Mouse (Mus musculus): Measurements from ENCODE around the gene Slfn1. TPM values are rescaled to one million over a fixed set of nuclear protein-coding genes. Genes with fewer than 3 reads are reported as not detected.

The Slfn1 gene
- not detected in 2 replicates for polyA plus RNA-seq (2016; fragmentation: Nextera tagmentation; extraction: Ambion mirVana)

DNA sequence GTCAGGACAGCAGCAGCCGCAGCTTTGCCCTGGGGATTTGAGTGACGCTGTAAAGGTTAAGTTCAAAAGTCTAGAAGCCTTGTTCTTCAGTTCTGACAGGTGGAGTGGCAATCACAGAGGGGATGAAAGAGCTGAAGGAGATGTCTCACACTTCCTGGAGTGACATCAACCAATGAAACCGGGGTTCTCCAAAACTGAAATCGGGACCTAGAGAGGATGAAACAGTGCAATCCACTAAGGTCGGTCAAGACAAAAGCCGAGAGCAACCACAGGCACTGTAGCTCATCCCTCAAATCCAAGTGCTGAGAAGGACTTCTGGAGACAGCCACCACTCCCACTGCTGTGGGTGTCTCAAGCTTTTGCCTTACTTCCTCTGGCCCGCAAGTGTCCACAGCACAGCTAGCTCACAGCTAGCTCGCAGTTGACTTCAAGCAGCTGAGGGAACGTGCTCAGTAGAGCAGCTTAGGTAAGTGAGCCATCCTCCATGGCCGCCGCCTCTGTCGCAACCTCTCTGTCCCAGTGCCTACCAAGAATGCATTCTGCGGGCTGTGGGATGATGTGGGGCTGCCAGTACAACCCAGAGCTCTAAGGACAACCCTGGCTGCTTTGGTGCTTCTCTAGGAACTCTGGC is at the start of gene Slfn1:
Slfn1 (plus strand) TSS at position 253 of the 631 bp plus-strand sequence.
- no peak for DNase-seq (ENCODE audit: low spot score)
- no peak within 1 kb of the TSS for H3K27ac ChIP-seq (replicated peaks)
- no peaks in the 10 kb centered on the region for H3K4me1 ChIP-seq
- WGBS: 91% methylated on average over 13 of the region's 13 CpGs
- no peaks in the 10 kb centered on the region for H3K36me3 ChIP-seq
- H3K27me3 ChIP-seq (ENCODE audit: low read depth, poor library complexity, severe bottlenecking): no peaks in the 10 kb centered on the region
- no peaks in the 10 kb centered on the region for H3K9me3 ChIP-seq (replicated peaks)
- H3K4me3 ChIP-seq: no peak within 1 kb of the TSS

DNA sequence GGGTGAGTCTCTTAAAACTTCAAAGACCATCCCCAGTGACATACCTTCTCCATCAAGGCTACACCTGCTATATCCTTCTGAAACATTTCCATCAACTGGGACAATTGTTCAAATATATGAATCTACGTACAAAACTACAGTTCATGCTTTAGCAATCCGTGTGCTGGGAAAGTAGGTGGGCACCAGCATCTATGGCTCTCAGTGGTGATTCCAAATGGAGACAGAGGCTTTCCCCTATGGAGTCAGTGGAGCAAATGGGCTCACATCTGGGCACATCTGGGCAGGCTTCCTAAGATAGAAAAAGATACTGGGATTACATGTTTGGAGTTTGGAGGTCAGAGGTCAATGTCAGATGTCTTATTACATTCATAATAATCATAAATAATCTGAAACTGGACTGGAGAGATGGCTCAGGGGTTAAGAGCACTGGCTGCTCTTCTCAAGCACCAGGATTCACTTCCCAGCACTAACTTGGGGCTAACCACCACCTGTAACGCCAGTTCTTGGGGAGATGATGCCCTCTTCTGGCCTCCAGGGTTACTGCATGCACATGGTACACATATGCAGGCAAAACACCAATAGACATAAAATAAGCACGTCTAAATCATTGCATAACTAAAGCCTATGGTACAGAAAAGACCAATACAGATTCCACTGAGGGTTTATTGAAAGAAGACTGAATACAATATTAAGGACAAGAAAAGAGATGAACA is 48.5 kb upstream of the Slfn1 start:
- Histone ChIP-seq H3K27ac (replicated peaks) (no peak overlapping the region), H3K4me1 (peaks cover 6% of the 10 kb centered on the region), H3K9me3 (replicated peaks) (no peaks in the 10 kb centered on the region), H3K4me3 (no peak overlapping the region), H3K36me3 (no peaks in the 10 kb centered on the region), H3K27me3 (ENCODE audit: low read depth, poor library complexity, severe bottlenecking) (no peaks in the 10 kb centered on the region; the same call in 1 of the 2 replicates)
- no peak for DNase-seq (ENCODE audit: low spot score)
- 70% methylated on average over 4 of the region's 4 CpGs for WGBS

DNA sequence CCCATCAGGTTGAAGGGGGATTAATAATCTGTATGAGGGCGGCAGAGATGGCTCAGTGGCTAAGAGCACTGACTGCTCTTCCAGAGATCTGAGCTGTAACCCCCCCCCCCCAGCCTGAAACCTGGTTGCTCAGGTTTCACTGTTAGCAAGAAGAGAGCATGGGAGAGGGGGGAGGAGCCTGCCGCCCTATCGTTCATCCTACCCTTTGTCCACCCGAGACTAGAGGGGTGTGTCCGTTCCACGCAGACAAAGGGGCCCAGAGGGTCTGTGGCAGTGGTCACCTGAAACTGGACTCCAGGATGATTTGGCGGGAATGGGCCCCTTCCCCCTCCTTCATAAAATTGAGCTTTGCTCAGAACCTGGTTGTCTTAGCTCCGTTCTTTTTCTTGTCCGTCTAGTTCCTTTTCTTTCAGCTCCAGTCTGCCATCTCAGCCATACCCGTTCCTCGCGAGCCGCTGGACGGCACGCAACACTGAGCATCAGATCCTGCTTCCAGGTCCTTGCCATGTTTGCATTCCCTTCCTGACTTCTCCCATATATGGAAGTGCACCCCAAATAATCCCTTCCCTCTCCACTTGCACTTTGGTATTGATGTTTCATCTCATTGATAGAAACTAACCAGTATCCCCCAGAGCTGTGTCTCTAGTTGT is 46.2 kb upstream of the Slfn1 start:
- Histone ChIP-seq H3K4me1 (peaks cover 6% of the 10 kb centered on the region; the same call in 1 of the 2 replicates), H3K27ac (replicated peaks) (no peak overlapping the region), H3K27me3 (ENCODE audit: low read depth, poor library complexity, severe bottlenecking) (no peaks in the 10 kb centered on the region; the same call in 1 of the 2 replicates), H3K36me3 (no peaks in the 10 kb centered on the region), H3K9me3 (replicated peaks) (no peaks in the 10 kb centered on the region), H3K4me3 (no peak overlapping the region)
- DNase-seq (ENCODE audit: low spot score): no peak
- WGBS: 85% methylated on average over 15 of the region's 15 CpGs

DNA sequence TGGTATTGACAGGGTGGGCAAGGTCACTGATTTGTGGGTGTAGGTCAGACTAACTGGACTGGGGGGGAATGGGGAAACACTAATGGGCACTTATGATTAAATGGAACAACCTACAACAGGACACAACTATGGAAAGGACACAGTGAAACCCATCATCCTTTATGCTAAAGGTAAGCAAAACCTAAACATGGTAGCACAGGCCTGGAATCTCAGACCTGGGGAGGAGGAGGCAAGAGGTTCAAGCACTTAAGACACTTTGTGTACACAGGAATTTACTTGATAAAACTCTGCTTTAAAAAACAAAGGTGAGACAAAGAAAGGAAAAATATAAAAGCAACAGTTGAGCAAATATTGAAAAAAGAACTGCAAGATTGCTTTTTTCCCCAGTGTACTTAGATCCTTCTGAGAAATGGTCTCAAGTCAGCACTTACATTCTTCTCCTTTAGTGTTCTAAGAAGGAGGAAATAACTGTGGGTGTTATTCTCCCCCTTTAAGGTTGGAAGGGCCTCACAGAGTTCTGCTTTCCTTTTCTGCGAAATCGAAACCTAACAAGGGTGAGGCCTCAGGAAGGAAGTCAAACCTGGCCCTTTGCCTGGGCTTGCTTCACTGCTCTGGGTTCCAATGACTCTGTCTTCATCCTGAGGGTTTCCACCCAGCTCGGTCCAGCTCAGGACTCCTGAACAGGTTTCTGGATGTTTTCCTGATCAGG is 38.8 kb upstream of the Slfn1 start:
- H3K9me3 ChIP-seq (replicated peaks): no peaks in the 10 kb centered on the region
- DNase-seq (ENCODE audit: low spot score): no peak
- H3K36me3 ChIP-seq: no peaks in the 10 kb centered on the region
- H3K4me1 ChIP-seq: no peaks in the 10 kb centered on the region
- H3K4me3 ChIP-seq: no peak overlapping the region
- H3K27ac ChIP-seq (replicated peaks): no peak overlapping the region
- WGBS: 79% methylated on average over 3 of the region's 3 CpGs
- H3K27me3 ChIP-seq (ENCODE audit: low read depth, poor library complexity, severe bottlenecking): no peaks in the 10 kb centered on the region

DNA sequence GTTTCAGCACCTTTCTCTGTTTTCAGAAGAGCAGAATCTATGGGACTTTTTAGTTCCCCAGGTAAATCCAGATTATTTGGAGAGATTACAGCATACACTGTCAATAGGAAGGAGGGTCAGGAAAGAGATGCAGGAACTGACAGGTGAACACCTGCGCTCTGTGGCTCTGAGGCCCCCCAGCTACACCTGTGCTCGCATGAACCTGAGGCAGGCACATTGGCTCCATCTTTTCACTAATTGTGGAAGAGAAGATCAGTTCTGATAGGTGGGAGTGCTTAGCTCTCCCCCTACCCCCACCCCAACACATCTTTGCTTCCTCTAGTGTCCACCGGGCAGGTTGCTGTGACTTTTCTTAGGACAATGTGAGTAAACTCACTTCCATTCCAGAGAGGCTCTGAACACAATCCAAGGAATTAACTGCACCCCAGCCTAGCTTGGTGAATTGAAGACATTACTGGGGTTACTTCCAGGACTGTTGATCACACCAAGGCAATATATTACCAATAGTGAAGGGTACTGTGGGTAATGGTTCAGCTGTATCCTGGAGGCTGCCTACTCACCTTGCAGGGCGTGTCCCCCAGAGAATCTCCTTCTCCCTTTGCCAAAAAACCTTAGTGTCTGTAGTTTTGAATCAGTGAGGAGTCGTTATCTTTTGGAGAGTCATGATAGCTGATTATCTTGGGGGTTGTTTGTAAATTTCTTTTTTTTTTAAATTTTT is 38.1 kb upstream of the Slfn1 start:
- WGBS: 84% methylated on average over 5 of the region's 5 CpGs
- H3K9me3 ChIP-seq (replicated peaks): peaks cover 2% of the 10 kb centered on the region; the same call in 1 of the 2 replicates
- no peak for DNase-seq (ENCODE audit: low spot score)
- H3K4me1 ChIP-seq: no peaks in the 10 kb centered on the region
- H3K27me3 ChIP-seq (ENCODE audit: low read depth, poor library complexity, severe bottlenecking): no peaks in the 10 kb centered on the region
- H3K4me3 ChIP-seq: no peak overlapping the region
- no peak overlapping the region for H3K27ac ChIP-seq (replicated peaks)
- no peaks in the 10 kb centered on the region for H3K36me3 ChIP-seq

DNA sequence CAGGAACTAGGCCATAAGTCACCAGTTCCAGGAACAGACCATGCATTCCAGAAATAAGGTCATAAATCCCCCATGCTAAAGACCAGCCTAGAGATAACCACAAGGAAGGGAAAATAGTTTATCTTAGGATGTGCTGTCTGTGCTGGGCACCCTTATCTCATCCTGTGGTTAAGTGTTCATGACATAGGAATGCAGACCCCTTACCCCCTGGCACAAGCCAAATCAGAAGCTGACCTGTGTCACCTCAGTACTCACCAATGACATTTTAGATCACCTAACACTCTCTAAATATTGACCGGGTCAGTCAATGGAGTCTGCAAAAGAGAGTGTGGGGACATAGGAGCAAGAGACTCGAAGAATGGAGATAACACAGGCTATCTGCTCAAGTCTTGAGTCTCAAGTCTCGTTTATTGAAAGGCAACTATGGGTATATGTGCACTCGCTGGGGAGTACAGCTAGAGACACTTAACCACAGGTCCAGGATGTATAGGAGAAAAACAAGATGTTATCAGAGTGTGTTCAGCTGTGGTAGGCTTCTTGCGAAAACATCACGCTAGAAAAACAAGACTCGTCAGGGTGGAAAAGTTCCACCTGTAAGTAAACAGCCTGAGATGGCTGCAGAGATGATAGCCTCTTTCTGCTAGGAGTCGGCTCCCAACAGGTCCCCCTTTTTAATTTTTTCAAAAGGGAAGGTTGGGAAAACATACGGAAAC is 37.0 kb upstream of the Slfn1 start:
- Histone ChIP-seq H3K9me3 (replicated peaks) (peaks cover 4% of the 10 kb centered on the region; the same call in 1 of the 2 replicates), H3K36me3 (no peaks in the 10 kb centered on the region), H3K27ac (replicated peaks) (no peak overlapping the region), H3K4me1 (no peaks in the 10 kb centered on the region), H3K27me3 (ENCODE audit: low read depth, poor library complexity, severe bottlenecking) (no peaks in the 10 kb centered on the region), H3K4me3 (no peak overlapping the region)
- DNase-seq (ENCODE audit: low spot score): no peak
- WGBS: 86% methylated on average over 9 of the region's 9 CpGs

DNA sequence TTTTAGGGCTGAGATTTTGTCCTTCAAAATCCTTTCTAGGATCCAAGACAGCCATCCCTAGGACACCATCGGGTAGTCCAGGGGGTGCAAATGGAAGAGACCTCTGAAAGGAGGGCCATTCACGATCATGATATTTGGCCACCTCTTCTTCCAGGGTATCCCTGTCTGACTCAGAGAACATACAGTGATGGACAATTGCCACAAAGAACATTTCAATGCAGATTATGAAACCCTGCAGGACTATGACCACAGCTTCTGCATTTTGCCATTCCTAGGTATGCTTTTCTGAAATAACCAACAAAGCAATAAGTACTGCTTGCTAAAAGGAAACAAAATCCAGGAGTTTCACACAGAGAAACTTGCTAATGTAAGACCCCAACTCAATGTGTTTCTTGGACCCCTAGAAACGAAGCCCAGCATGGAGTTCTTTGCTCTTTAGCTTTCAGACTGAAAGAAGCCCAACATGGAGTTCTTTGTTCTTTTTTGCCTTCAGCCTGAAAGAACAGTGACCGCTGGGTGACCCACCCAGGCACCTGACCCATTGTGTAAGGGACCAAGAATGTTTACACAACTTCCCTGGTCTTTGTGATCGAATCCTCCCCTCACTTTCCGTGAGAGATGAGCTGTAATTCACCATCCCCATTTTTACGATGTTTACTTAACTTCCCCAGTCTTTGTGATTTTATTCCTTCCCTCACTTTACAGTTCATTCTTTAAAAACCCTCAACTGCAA is 33.7 kb upstream of the Slfn1 start:
- no peaks in the 10 kb centered on the region for H3K4me1 ChIP-seq
- WGBS: 67% methylated on average over 7 of the region's 7 CpGs
- no peak overlapping the region for H3K27ac ChIP-seq (replicated peaks)
- no peaks in the 10 kb centered on the region for H3K27me3 ChIP-seq (ENCODE audit: low read depth, poor library complexity, severe bottlenecking)
- no peak overlapping the region for H3K4me3 ChIP-seq
- no peak for DNase-seq (ENCODE audit: low spot score)
- peaks cover 4% of the 10 kb centered on the region; the same call in 1 of the 2 replicates for H3K9me3 ChIP-seq (replicated peaks)
- no peaks in the 10 kb centered on the region for H3K36me3 ChIP-seq

DNA sequence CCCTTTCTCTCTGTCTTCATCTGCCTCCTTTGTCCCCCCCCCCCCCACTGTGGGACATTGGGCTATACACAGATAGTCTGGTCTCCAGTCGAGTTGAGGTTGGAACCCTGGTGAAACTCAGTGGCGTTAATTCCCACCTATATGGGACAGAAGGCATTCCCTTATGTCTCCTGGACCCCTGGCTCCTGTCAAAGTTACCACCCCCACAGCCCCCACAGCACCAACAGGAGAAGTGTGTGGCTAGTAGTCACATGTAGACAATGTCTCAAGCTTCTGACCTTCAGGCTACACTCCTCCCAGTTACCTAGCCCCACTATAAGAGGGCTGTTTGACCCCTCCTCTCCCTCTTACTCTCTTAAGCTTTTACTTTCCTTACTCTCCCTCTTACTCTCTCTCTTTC is 32.5 kb upstream of the Slfn1 start:
- no peak for DNase-seq (ENCODE audit: low spot score)
- peaks cover 4% of the 10 kb centered on the region; the same call in 1 of the 2 replicates for H3K9me3 ChIP-seq (replicated peaks)
- H3K36me3 ChIP-seq: no peaks in the 10 kb centered on the region
- no peaks in the 10 kb centered on the region for H3K27me3 ChIP-seq (ENCODE audit: low read depth, poor library complexity, severe bottlenecking)
- H3K4me3 ChIP-seq: no peak overlapping the region
- no peak overlapping the region for H3K27ac ChIP-seq (replicated peaks)
- WGBS: 95% methylated on average over 2 of the region's 2 CpGs
- H3K4me1 ChIP-seq: no peaks in the 10 kb centered on the region

DNA sequence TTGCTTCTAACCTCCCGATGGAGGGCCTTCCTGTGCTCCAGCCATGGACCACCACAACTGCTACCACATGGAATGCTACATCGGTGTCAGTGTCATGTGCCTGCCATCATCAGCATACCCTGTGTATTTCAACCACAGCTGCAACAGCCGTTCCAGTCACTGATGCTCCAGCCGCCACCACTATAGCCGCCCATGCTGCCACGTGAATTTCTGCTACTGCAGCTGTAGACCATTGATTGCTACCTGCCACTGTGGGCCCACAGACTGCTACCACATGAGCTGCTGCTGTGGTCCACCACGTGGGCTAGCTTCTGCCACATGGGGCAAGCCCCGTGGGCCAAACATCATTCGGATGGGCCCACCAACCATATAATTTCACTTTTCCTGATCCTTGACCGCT is 31.9 kb upstream of the Slfn1 start:
- Histone ChIP-seq H3K4me3 (no peak overlapping the region), H3K9me3 (replicated peaks) (peaks cover 4% of the 10 kb centered on the region; the same call in 1 of the 2 replicates), H3K27ac (replicated peaks) (no peak overlapping the region), H3K4me1 (no peaks in the 10 kb centered on the region), H3K27me3 (ENCODE audit: low read depth, poor library complexity, severe bottlenecking) (no peaks in the 10 kb centered on the region), H3K36me3 (no peaks in the 10 kb centered on the region)
- no peak for DNase-seq (ENCODE audit: low spot score)
- WGBS: 89% methylated on average over 10 of the region's 10 CpGs

DNA sequence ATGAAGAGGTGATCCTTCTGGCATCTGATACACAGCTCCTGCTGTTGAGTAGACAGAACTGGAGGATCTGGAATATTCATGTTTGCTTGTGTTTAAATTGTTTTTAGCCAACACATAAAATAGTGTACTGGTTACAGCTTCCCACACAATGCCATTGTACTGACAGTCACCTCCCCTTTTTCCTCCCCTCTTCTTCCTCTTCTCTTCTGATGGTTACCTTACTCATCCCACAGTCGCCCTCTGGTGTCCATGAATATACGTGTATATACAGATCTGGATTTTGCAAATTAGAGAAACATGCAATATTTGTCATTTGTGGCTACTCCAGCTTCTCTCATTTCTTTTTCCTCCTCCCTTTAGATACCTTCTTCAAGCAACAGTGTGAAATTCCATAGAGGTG is 1.5 kb upstream of the Slfn1 start:
- no peak for DNase-seq (ENCODE audit: low spot score)
- H3K4me1 ChIP-seq: no peaks in the 10 kb centered on the region
- no peaks in the 10 kb centered on the region for H3K9me3 ChIP-seq (replicated peaks)
- no peak overlapping the region for H3K27ac ChIP-seq (replicated peaks)
- no peaks in the 10 kb centered on the region for H3K27me3 ChIP-seq (ENCODE audit: low read depth, poor library complexity, severe bottlenecking)
- WGBS: 41% methylated on average over 2 of the region's 2 CpGs
- no peaks in the 10 kb centered on the region for H3K36me3 ChIP-seq
- H3K4me3 ChIP-seq: no peak overlapping the region

DNA sequence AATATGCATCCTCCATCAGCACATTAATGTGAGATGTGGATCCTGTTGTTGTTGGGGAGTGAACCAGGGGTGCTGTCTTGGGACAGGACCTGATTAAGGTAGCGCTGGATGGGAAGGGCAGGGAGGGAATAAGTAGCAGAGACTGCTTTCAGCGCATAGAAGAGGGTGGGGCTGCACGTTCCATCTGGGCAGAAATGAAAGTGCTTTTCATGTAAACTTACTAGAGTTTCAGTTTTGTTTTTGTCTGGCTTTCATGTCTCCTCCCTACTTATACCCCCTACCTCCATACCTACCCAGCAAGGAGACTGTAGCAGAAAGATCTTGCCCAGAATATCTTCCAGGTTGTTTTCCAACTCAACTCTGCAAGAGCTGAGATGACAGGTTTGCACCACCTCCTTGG is 1.4 kb downstream of the Slfn1 start:
- 59% methylated on average over 3 of the region's 3 CpGs for WGBS
- no peak for DNase-seq (ENCODE audit: low spot score)
- Histone ChIP-seq H3K4me1 (no peaks in the 10 kb centered on the region), H3K4me3 (no peak overlapping the region), H3K27ac (replicated peaks) (no peak overlapping the region), H3K36me3 (no peaks in the 10 kb centered on the region), H3K9me3 (replicated peaks) (no peaks in the 10 kb centered on the region), H3K27me3 (ENCODE audit: low read depth, poor library complexity, severe bottlenecking) (no peaks in the 10 kb centered on the region)
